Mouse (Mus musculus) neural tube, embryonic 15.5 days (tissue): Measurements from ENCODE around the gene Hist1h4f. TPM values are rescaled to one million over a fixed set of nuclear protein-coding genes. Genes with fewer than 3 reads are reported as not detected.
"Not testable (repeated sequence)": the region's sequence is repeated elsewhere in the genome, so short reads cannot be mapped to it uniquely, and the experiment has no call there.

ENCODE experiments used
- ATAC-seq: fragments of 200-750 bp; cut with Nextera tagmentation; 2 replicates; pipeline ENCODE4 v1.8.0; 2017; ENCODE audit warnings: mild to moderate bottlenecking, moderate TSS enrichment, moderate library complexity; ENCODE audit not compliant: low FRiP score
- H3K27ac ChIP-seq: fragments of 300-500 bp; sonication (generic); replicated peaks from 2 replicates; pipeline ENCODE4 v1.5.1; 2015; ENCODE audit warnings: mild to moderate bottlenecking, inconsistent platforms
- H3K27me3 ChIP-seq: fragments of 300-500 bp; sonication (generic); replicated peaks from 2 replicates; pipeline ENCODE4 v1.6.1; 2015; ENCODE audit warnings: inconsistent platforms
- H3K36me3 ChIP-seq: fragments of 300-500 bp; sonication (generic); 2 replicates; pipeline ENCODE4 v1.6.1; 2015; ENCODE audit warnings: inconsistent platforms
- H3K4me1 ChIP-seq: fragments of 300-500 bp; sonication (generic); 2 replicates; pipeline ENCODE4 v1.6.1; 2015; ENCODE audit warnings: inconsistent platforms
- H3K4me2 ChIP-seq: fragments of 300-500 bp; sonication (generic); 2 replicates; pipeline ENCODE4 v1.6.1; 2015; ENCODE audit warnings: inconsistent platforms, mild to moderate bottlenecking, moderate library complexity
- H3K4me3 ChIP-seq: fragments of 300-500 bp; sonication (generic); replicated peaks from 2 replicates; pipeline ENCODE4 v1.5.1; 2015; ENCODE audit warnings: mild to moderate bottlenecking, inconsistent platforms
- H3K9ac ChIP-seq: fragments of 300-500 bp; sonication (generic); replicated peaks from 2 replicates; pipeline ENCODE4 v1.6.1; 2015; ENCODE audit warnings: mild to moderate bottlenecking, inconsistent platforms
- H3K9me3 ChIP-seq: fragments of 300-500 bp; sonication (generic); replicated peaks from 2 replicates; pipeline ENCODE4 v1.6.1; 2016; ENCODE audit warnings: inconsistent platforms
- WGBS: fragments of 180-500 bp; shearing (Covaris S2); methylation state at CpG from one replicate; pipeline ENCODE4 v1.1.7; 2015; ENCODE audit warnings: mixed read lengths; 5-methylcytosine and 5-hydroxymethylcytosine counted together
- polyA plus RNA-seq: library from polyadenylated mRNA; unstranded; fragments of >200 nt; fragmentation: Nextera tagmentation; extraction: Ambion mirVana; gene quantifications from 2 replicates; pipeline ENCODE4 v1.2.1, GENCODE M21; 2015

Hist1h4f gene
- polyA plus RNA-seq, 1 experiment from 2014 or later = not detected

GRCm38 (mm10) chr13:23546694-23547093 lies 4.8 kb downstream of the Hist1h4f start:
- Histone ChIP-seq H3K36me3 (no peaks in the 10 kb centered on the region), H3K27me3 (no peaks in the 10 kb centered on the region), H3K9ac (no peak overlapping the region), H3K4me1 (peaks cover 11% of the 10 kb centered on the region), H3K27ac (no peak overlapping the region), H3K9me3 (no peaks in the 10 kb centered on the region), H3K4me2 (no peak overlapping the region), H3K4me3 (no peak overlapping the region)
- WGBS = 83% methylated on average over 5 of the region's 5 CpGs
- ATAC-seq = no peak

- Histone ChIP-seq H3K4me2 (peak overlapping the region; percentile 67), H3K4me3 (peak overlapping the region; percentile 52), H3K27ac (0 out of 2 replicates have a peak overlapping the region, but pooled peaks have one; percentile 88)
- H3K4me1 ChIP-seq, H3K9me3 ChIP-seq, ATAC-seq, H3K27me3 ChIP-seq, H3K36me3 ChIP-seq, H3K9ac ChIP-seq: not testable (repeated sequence)
- 0% methylated on average over 14 of the region's 14 CpGs for WGBS
These were observed 6.7 kb downstream of the Hist1h4f start for GRCm38 (mm10) chr13:23544787-23545120.

- Histone ChIP-seq H3K4me1 (peaks cover 5% of the 10 kb centered on the region), H3K27ac (peak within 1 kb of the TSS; percentile 88), H3K9me3 (no peaks in the 10 kb centered on the region), H3K27me3 (no peaks in the 10 kb centered on the region), H3K4me3 (peak within 1 kb of the TSS; percentile 52), H3K4me2 (peak within 1 kb of the TSS; percentile 67), H3K36me3 (no peaks in the 10 kb centered on the region), H3K9ac (peak within 1 kb of the TSS; percentile 54)
- WGBS = 1% methylated on average over 27 of the region's 45 CpGs
- ATAC-seq = peak; percentile 96
These were observed 7.3 kb downstream of the Hist1h4f start, which contains the start of gene Hist1h3f for GRCm38 (mm10) chr13:23543965-23544786. Gene Hist1h3f, plus strand, starts transcription at chr13:23544052.

- Histone ChIP-seq H3K4me2 (peak within 1 kb of the TSS; percentile 67), H3K27ac (peak within 1 kb of the TSS; percentile 88), H3K4me3 (peak within 1 kb of the TSS; percentile 52), H3K9ac (peak within 1 kb of the TSS; percentile 49)
- not testable (repeated sequence) for H3K36me3 ChIP-seq, H3K27me3 ChIP-seq, H3K9me3 ChIP-seq, H3K4me1 ChIP-seq
- 1% methylated on average over 39 of the region's 42 CpGs for whole genome bisulfite sequencing
- ATAC-seq = peak; percentile 90
These were observed 8.3 kb downstream of the Hist1h4f start, which contains the start of gene Hist1h2bh for GRCm38 (mm10) chr13:23542999-23543607. Gene Hist1h2bh, minus strand, starts transcription at chr13:23543392.

GRCm38 (mm10) chr13:23542225-23542980 lies 9.0 kb downstream of the Hist1h4f start:
- 4% methylated on average over 3 of the region's 3 CpGs for WGBS
- H3K4me1 ChIP-seq, H3K36me3 ChIP-seq, H3K27me3 ChIP-seq, ATAC-seq, H3K9me3 ChIP-seq: not testable (repeated sequence)
- Histone ChIP-seq H3K4me2 (peak overlapping the region; percentile 67), H3K9ac (peak overlapping the region; percentile 49), H3K4me3 (peak overlapping the region; percentile 42), H3K27ac (peak overlapping the region; percentile 75)

- WGBS = 94% methylated on average over 3 of the region's 3 CpGs
- Histone ChIP-seq H3K9ac (no peak overlapping the region), H3K4me3 (no peak overlapping the region), H3K9me3 (no peaks in the 10 kb centered on the region), H3K4me2 (no peak overlapping the region), H3K36me3 (no peaks in the 10 kb centered on the region), H3K27ac (no peak overlapping the region), H3K27me3 (no peaks in the 10 kb centered on the region), H3K4me1 (peaks cover 5% of the 10 kb centered on the region)
- no peak for ATAC-seq
These were observed 10.0 kb downstream of the Hist1h4f start for GRCm38 (mm10) chr13:23541497-23541896.

- WGBS = 73% methylated on average over 1 of the region's 1 CpGs
- H3K27me3 ChIP-seq, H3K4me3 ChIP-seq, H3K9me3 ChIP-seq, H3K4me1 ChIP-seq, H3K4me2 ChIP-seq, H3K27ac ChIP-seq, H3K36me3 ChIP-seq, H3K9ac ChIP-seq, ATAC-seq: not testable (repeated sequence)
These were observed 11.6 kb downstream of the Hist1h4f start for GRCm38 (mm10) chr13:23539821-23540220.

- H3K4me3 ChIP-seq = no peak overlapping the region
- no peak for ATAC-seq
- no peaks in the 10 kb centered on the region for H3K36me3 ChIP-seq
- H3K27ac ChIP-seq = no peak overlapping the region
- 74% methylated on average over 5 of the region's 5 CpGs for WGBS
- H3K9me3 ChIP-seq = no peaks in the 10 kb centered on the region
- H3K4me2 ChIP-seq = no peak overlapping the region
- H3K27me3 ChIP-seq = no peaks in the 10 kb centered on the region
- H3K9ac ChIP-seq = no peak overlapping the region
- peaks cover 17% of the 10 kb centered on the region for H3K4me1 ChIP-seq
These were observed 13.2 kb downstream of the Hist1h4f start for GRCm38 (mm10) chr13:23538249-23538648.

GRCm38 (mm10) chr13:23537006-23537710 lies 14.3 kb downstream of the Hist1h4f start:
- H3K36me3 ChIP-seq = no peaks in the 10 kb centered on the region
- H3K4me3 ChIP-seq = no peak overlapping the region
- WGBS = 76% methylated on average over 3 of the region's 3 CpGs
- no peaks in the 10 kb centered on the region for H3K27me3 ChIP-seq
- no peak overlapping the region for H3K9ac ChIP-seq
- H3K9me3 ChIP-seq = no peaks in the 10 kb centered on the region
- no peak overlapping the region; the same call in 1 of the 2 replicates for H3K4me2 ChIP-seq
- ATAC-seq = no peak
- peaks cover 23% of the 10 kb centered on the region for H3K4me1 ChIP-seq
- H3K27ac ChIP-seq = no peak overlapping the region

- no peak for ATAC-seq
- Histone ChIP-seq H3K4me1 (peaks cover 26% of the 10 kb centered on the region), H3K27me3 (no peaks in the 10 kb centered on the region), H3K9me3 (no peaks in the 10 kb centered on the region), H3K36me3 (no peaks in the 10 kb centered on the region), H3K4me2 (peak overlapping the region; percentile 87), H3K27ac (no peak overlapping the region), H3K9ac (no peak overlapping the region; the same call in 1 of the 2 replicates), H3K4me3 (peak overlapping the region; percentile 14)
- 24% methylated on average over 7 of the region's 7 CpGs for WGBS
These were observed 15.2 kb downstream of the Hist1h4f start for GRCm38 (mm10) chr13:23536076-23536822.
